Mouse (Mus musculus): Measurements from ENCODE around the gene Olfr301.

Olfr301 gene

DNA sequence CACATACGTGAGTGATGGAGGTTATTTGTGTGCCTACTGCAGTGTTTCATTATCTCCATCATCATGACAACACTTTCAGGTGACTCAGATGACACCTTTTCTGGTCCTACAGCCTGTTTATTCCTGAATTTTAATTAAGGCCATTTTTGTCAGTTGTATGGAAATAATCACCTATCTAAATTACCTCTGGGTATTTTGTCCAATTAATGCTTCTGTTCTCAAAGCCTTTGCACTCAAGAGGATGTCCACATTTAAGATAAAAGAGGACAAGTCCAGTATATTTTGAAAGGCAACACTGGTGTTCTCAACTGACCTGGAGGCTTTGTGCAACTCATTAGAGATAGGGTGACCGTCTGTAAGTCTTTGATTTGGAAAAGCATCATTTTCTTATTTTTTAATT lies at the start of gene Olfr301:
Gene Olfr301 (plus strand): TSS at position 301 of the 400 bp plus-strand sequence.
- DNase-seq: no peak

DNA sequence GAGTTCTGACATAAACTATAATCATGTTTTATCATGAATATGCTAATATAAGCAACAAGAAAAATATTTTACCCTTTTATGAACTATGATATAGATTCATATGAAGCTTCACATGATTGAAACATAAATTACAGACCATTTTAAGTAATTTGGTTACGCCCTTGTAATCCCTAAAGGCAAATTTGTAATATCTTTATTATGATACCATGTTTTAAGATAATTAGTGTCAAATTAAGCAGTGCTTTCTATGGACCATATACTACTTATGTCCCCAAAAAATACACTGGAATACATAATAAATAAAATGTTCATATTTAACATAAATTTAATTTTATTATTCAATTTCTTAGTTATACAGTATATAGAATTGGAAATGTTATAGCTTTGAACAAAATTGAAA lies 36.8 kb upstream of the Olfr301 start, which contains the start of gene Olfr305:
Gene Olfr305 (minus strand): TSS at position 101 of the 400 bp plus-strand sequence.
- DNase-seq: no peak

DNA sequence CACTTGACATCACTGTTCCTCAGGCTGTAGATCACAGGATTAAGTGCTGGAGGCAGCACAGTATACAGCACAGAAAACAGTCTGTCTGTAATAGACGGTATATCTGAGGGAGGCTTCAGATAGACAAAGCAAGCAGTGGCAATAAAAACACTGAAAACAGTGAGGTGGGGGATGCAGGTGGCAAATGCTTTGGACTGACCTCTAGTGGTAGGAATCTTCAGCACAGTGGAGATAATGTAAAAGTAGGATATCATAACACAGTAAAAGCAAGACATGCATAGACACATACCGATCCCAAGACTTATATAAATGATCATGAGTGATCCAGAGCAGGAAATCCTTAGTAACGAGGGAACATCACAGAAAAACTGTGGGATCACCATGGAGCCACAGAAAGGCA lies 17.9 kb upstream of the Olfr301 start:
- peak; percentile 1 for DNase-seq

GRCm38 (mm10) chr7:86386558-86386957 lies 17.1 kb upstream of the Olfr301 start, which contains the start of gene Olfr304:
Gene Olfr304, minus strand, starts transcription at chr7:86386658.
- DNase-seq: no peak

DNA sequence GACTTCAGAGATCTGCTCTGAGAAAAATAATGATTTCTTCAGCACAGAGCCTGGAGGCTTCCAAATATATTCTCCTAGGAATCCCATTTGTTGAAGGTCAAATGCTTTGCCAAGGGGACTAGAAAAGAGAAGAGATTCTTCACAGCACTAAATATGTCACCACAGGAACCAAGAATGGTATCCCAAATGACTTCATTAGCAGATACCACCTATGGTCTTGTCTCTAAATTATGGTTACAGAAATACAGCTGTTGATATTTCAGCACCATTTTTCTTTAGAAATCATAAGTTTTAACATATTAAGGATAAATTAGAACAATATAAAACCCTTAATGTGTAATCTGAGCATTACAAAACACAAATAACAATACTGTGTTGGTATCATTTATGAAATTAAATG lies 6.0 kb upstream of the Olfr301 start, which contains the start of gene Olfr303:
Gene Olfr303 (minus strand): TSS at position 101 of the 400 bp plus-strand sequence.
- no peak for DNase-seq

- DNase-seq: no peak
These were observed 56.0 kb downstream of the Olfr301 start, which contains the start of gene Olfr299 for GRCm38 (mm10) chr7:86459621-86460020. Gene Olfr299, plus strand, starts transcription at chr7:86459921.

Measured in embryo, embryonic 11 days (tissue).